ENCODE assay signal across 8 mouse cellular contexts in the genomic region with DNA sequence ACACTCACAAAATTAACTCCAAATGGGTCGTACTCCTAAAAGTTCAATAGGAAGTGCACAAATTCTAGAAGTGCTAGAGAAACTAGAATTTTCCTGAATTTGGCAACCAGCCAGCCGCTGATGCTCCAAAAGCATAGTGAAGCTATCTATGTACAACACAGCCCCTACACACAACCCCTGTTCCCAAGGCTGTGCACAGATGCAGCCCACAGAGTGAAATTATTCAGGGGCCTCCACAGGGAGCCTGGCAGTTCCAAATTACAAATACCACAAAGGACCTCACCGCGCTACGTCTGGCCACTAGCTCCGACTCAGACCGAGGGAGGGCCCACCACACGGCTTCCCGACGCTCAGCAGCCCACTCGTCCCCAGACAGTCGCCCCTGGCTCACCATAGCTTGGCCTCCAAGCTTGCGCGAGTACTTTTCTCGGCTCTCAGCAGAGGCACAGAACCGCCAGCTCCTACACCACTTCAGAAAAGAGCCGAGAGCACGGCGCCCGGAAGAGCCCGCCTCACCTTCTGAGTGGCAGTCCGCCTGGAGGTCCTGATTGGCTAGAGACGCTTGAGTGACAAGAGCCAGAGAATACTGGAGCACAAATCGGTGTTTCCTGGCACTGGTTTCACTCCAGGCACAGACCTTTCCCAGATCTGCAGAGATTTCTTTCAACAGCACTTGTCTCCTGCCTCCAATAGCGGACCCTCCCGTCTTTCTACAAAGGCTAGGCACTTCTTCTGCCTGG. TPM values are rescaled to one million over a fixed set of nuclear protein-coding genes. Genes with fewer than 3 reads are reported as not detected.
DNase-seq lines count a peak whose midpoint lies in the region; ATAC-seq and TF ChIP-seq lines count a peak whose summit lies in the region.

No protein-coding gene starts in this region.

- TF ChIP-seq CTCF in cortical plate, adult 2 months (IDR thresholded peaks at IDR 0.05; ENCODE audit: extremely low read depth, insufficient read depth, low read length) = no peak

- intact Hi-C loops in gastrocnemius, postnatal 14 days (cut with DNase I; ENCODE audit: low total_unique reads) = no loop called here

- TF ChIP-seq POLR2A in cortical plate, adult 2 months (IDR thresholded peaks at IDR 0.05; ENCODE audit: extremely low read depth, insufficient read depth, low read length) = peak; percentile 74

- H3K4me3 ChIP-seq in cortical plate, adult 2 months (ENCODE audit: insufficient read depth, low read length) = peak overlapping the region; percentile 70

- ATAC-seq in megakaryocyte, adult 5-6 weeks (ENCODE audit: poor library complexity, severe bottlenecking) = peak; percentile 95

- H3K4me1 ChIP-seq in cortical plate, adult 2 months (ENCODE audit: control insufficient read depth, insufficient read depth, low read length) = peaks cover 5% of the 10 kb centered on the region; the same call in 1 of the 2 replicates

- DNase-seq in adrenal gland, adult (ENCODE audit: inconsistent age in 2 of 2, low spot score in 1 of 2) = peak; percentile 92 to 97
- DNase-seq in gastrocnemius, postnatal 14 days = peak; percentile 88
- peak; percentile 92 for DNase-seq in induced T-regulatory cell, adult 2 months (ENCODE audit: low read depth)
- peak; percentile 83 to 95 for DNase-seq in left cerebral cortex, adult 8-10 months (ENCODE audit: low spot score in 2 of 2)
- peak; percentile 94 for DNase-seq in right cerebral cortex, adult 18-20 months
- DNase-seq in urinary bladder, adult 2 months (ENCODE audit: low spot score) = peak; percentile 68

- H3K27ac ChIP-seq in cortical plate, adult 2 months (ENCODE audit: insufficient read depth, low read length) = peak overlapping the region; percentile 75

RNA-seq across cellular contexts. Expression of gene Gm9495, which starts 58.1 kb away (rescaled TPM):
- polyA plus RNA-seq in cortical plate, adult 2 months (2012; rRNA removed) = 0.08 and 0.10 TPM in 2 replicates
- total RNA-seq in gastrocnemius, postnatal 14 days (2021) = not detected
- under 1 TPM in 2 of 4 experiments, not detected in 2; 0.19 to 0.32 TPM for total RNA-seq in left cerebral cortex, adult 8-10 months (2022)
- total RNA-seq in megakaryocyte, adult 5-6 weeks (2015) = not detected in 2 replicates
- total RNA-seq in megakaryocyte, adult 5-6 weeks (2017) = not detected in 2 replicates
- not detected in 2 replicates for polyA plus RNA-seq in urinary bladder, adult 2 months (2012; rRNA removed)

Comparison
In these comparisons a context has a peak if more than half of its experiments do, and no peak if none do; other contexts are left out.
1. Peak in every context shown above with its lines: DNase-seq, ATAC-seq, H3K4me3 ChIP-seq and H3K27ac ChIP-seq.